ENCODE assay signal across 20 mouse cellular contexts in the genomic region with DNA sequence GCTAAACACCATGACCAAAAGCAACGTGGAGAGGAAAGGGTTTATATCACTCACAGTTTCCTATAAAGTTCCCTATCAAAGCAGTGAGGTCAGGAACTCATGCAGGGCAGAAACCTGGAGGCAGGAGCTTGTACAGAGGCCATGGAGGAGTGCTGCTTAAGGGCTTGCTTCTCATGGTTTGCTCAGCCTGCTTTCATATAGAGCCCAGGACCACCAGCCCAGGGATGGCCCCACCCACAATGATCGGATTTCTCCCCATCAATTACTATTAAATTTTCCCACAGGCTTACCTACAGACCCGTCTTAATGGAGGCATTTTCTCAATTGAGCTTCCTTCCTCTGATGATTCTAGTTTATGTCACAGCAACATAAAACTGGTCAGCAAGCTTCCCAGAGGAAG. TPM values are rescaled to one million over a fixed set of nuclear protein-coding genes. Genes with fewer than 3 reads are reported as not detected.
"Had no signal": no experiment of that assay in that cellular context is flagged by ENCODE, and none has a peak within 500 bp of the region (broad histone marks: within the 10 kb centered on the region; RNA-seq: fewer than 3 reads in every experiment).

No protein-coding gene starts in this region.

- DNase-seq: retina, postnatal 1 day; right cerebral cortex, adult 18-20 months; right cerebral cortex, postnatal 14 days; right cerebral cortex, postnatal 25 days; right cerebral cortex, postnatal 4 days; spleen, adult 18-20 months; thymus, adult 18-20 months; thymus, adult 2 months; thymus, postnatal 14 days; thymus, postnatal 25 days; thymus, postnatal 36 days; thymus, postnatal 4 days had no signal

- H3K27ac ChIP-seq: neural tube, embryonic 13.5 days; neural tube, embryonic 15.5 days; stomach, embryonic 15.5 days; stomach, postnatal 0 days had no signal

- H3K9me3 ChIP-seq: neural tube, embryonic 13.5 days; neural tube, embryonic 15.5 days; stomach, embryonic 15.5 days had no signal

- H3K9ac ChIP-seq: neural tube, embryonic 13.5 days; neural tube, embryonic 15.5 days; stomach, embryonic 15.5 days had no signal

- H3K4me2 ChIP-seq: neural tube, embryonic 13.5 days; neural tube, embryonic 15.5 days; stomach, embryonic 15.5 days had no signal

- H3K4me1 ChIP-seq: neural tube, embryonic 13.5 days; neural tube, embryonic 15.5 days; stomach, embryonic 15.5 days had no signal

- H3K27me3 ChIP-seq: neural tube, embryonic 13.5 days; neural tube, embryonic 15.5 days; stomach, embryonic 15.5 days had no signal

- H3K4me3 ChIP-seq: neural tube, embryonic 13.5 days; neural tube, embryonic 15.5 days; stomach, embryonic 15.5 days had no signal

RNA-seq across cellular contexts. Expression of a gene that starts 23.4 kb away (rescaled TPM):
- total RNA-seq: neutrophil, adult 5-6 weeks had no signal
- polyA plus RNA-seq: neural tube, embryonic 15.5 days; small intestine, adult 2 months; spleen, adult 2 months; stomach, embryonic 14.5 days had no signal
